Mouse (Mus musculus) left cerebral cortex, adult 2 months (tissue): ENCODE data around the gene Prex1. TPM values are rescaled to one million over a fixed set of nuclear protein-coding genes. Genes with fewer than 3 reads are reported as not detected.
"Not testable (repeated sequence)": the region's sequence is repeated elsewhere in the genome, so short reads cannot be mapped to it uniquely, and the experiment has no call there.

ENCODE experiments used
- DNase-seq, 2 experiments: peaks; one replicate each; pipeline ENCODE4 v3.0.0; 2021 to 2022; ENCODE audit warnings: low spot score in 2 of 2, mixed read lengths in 1 of 2; ENCODE audit errors: extremely low spot score in 1 of 2
- H3K27ac ChIP-seq: fragments of 200-600 bp; 2 replicates; pipeline ENCODE4 v1.8.1; 2022
- H3K4me3 ChIP-seq: fragments of 200-600 bp; 2 replicates; pipeline ENCODE4 v1.8.1; 2022
- CTCF ChIP-seq: fragments of 200-600 bp; IDR thresholded peaks from 2 replicates; pipeline ENCODE4 v1.8.1; 2022; ENCODE audit warnings: antibody characterized with exemption, mild to moderate bottlenecking, moderate library complexity
- intact Hi-C: fragments of 180-260 bp; cut with DNase I; formaldehyde crosslinking; loops from one replicate; pipeline ENCODE4 v1.15.1; 2025
- total RNA-seq, 2 experiments: library from RNA; stranded (reverse); gene quantifications; 2 replicates each; pipeline ENCODE4 v1.2.3; 2021

Gene Prex1
- total RNA-seq, 2 experiments from 2014 or later = 110 to 115 TPM

GRCm38 (mm10) chr2:166535519-166535918 is 178.1 kb downstream of the Prex1 start:
- intact Hi-C loops = no loop called here
- H3K27ac ChIP-seq = no peak overlapping the region
- no peak for DNase-seq
- no peak overlapping the region for H3K4me3 ChIP-seq
- TF ChIP-seq CTCF = no peak

- intact Hi-C loops = loop anchor here (2.0 kb wide), 1 partner anchor 37 kb away; no protein-coding TSS in a partner anchor
- H3K27ac ChIP-seq = no peak overlapping the region
- TF ChIP-seq CTCF = no peak
Observed at GRCm38 (mm10) chr2:166526204-166526603, 187.4 kb downstream of the Prex1 start.

GRCm38 (mm10) chr2:166523156-166523890 is 190.3 kb downstream of the Prex1 start:
- no peak for TF ChIP-seq CTCF
- no peak overlapping the region for H3K4me3 ChIP-seq
- no peak overlapping the region for H3K27ac ChIP-seq
- no peak for DNase-seq
- intact Hi-C loops = no loop called here

More at GRCm38 (mm10) chr2:166526204-166526603, 187.4 kb downstream of the Prex1 start:
- H3K4me3 ChIP-seq = no peak overlapping the region
- no peak for DNase-seq

- intact Hi-C loops = no loop called here
- Histone ChIP-seq H3K27ac (no peak overlapping the region), H3K4me3 (no peak overlapping the region)
- TF ChIP-seq CTCF = no peak
- DNase-seq = no peak
Observed at GRCm38 (mm10) chr2:166522612-166523120, 191.0 kb downstream of the Prex1 start.

- H3K4me3 ChIP-seq = no peak overlapping the region
- H3K27ac ChIP-seq = no peak overlapping the region
- TF ChIP-seq CTCF = no peak
- DNase-seq = no peak
- intact Hi-C loops = no loop called here
Observed at GRCm38 (mm10) chr2:166521878-166522611, 191.6 kb downstream of the Prex1 start.

- no peak for DNase-seq
- TF ChIP-seq CTCF = no peak
- no peak overlapping the region for H3K27ac ChIP-seq
- intact Hi-C loops = no loop called here
- no peak overlapping the region for H3K4me3 ChIP-seq
Observed at GRCm38 (mm10) chr2:166521461-166521860, 192.2 kb downstream of the Prex1 start.

GRCm38 (mm10) chr2:166520536-166520935 is 193.1 kb downstream of the Prex1 start:
- DNase-seq = no peak
- Histone ChIP-seq H3K4me3 (no peak overlapping the region), H3K27ac (no peak overlapping the region)
- intact Hi-C loops = no loop called here
- no peak for TF ChIP-seq CTCF

- DNase-seq = peak in 1 of 2 experiments; percentile 37
- intact Hi-C loops, H3K4me3 ChIP-seq, H3K27ac ChIP-seq: not testable (repeated sequence)
Observed at GRCm38 (mm10) chr2:166517392-166518174, 196.0 kb downstream of the Prex1 start.

- TF ChIP-seq CTCF = no peak
- DNase-seq = no peak
- H3K27ac ChIP-seq = no peak overlapping the region
Observed at GRCm38 (mm10) chr2:166516818-166517353, 196.7 kb downstream of the Prex1 start.

More at GRCm38 (mm10) chr2:166516818-166517353, 196.7 kb downstream of the Prex1 start:
- intact Hi-C loops = no loop called here
- H3K4me3 ChIP-seq = no peak overlapping the region

Other genes starting within 250 kb of the Prex1 start
- 1 to 10 TPM; 5.3 to 6.4 TPM for gene Trp53rkb, start 78.7 kb upstream of the Prex1 start, total RNA-seq
- gene Arfgef2, start 91.8 kb upstream of the Prex1 start, total RNA-seq = 10 to 100 TPM; 62.3 to 66.2 TPM
- 10 to 100 TPM; 52.2 to 60.6 TPM for gene Cse1l, start 192.2 kb upstream of the Prex1 start, total RNA-seq